Mouse (Mus musculus): ENCODE results near the gene Myo1f.

DNA sequence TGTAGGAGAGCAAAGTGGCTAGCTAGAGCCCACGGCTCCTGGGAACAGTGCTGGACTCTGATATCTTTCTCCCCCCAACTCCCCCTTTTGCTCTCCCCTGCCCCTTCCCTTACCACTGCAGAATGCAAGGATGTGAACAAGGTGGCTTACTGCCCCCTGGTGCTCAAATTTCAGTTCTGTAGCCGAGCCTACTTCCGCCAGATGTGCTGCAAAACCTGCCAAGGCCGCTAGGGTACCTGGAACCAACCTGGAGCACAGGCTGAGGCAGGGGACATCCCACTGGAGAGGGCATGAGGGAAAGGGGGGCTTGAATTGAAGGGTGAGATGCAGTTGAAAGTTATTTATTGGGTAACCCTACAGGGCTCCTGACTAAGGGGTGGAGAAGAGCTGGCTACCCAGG lies 2.5 kb upstream of the Myo1f start:
- no peak for TF ChIP-seq TAL1 (IDR thresholded peaks at IDR 0.05; ENCODE audit: low read length)
- TF ChIP-seq GATA1 (IDR thresholded peaks at IDR 0.05; ENCODE audit: low read length), result no peak

All from erythroblast, embryonic 14.5 days (primary cell).